Mouse (Mus musculus) megakaryocyte, embryonic 14.5 days (primary cell): ENCODE measurements around the gene Pla2g2d.

Source experiments
- FLI1 ChIP-seq: IDR thresholded peaks from 2 replicates; pipeline ENCODE4 v1.6.1; 2012; ENCODE audit warnings: low read length, inconsistent platforms, mixed read lengths
- GATA1 ChIP-seq: IDR thresholded peaks from 3 replicates; pipeline ENCODE4 v1.6.1; 2012; ENCODE audit warnings: mixed read lengths, low read length, inconsistent platforms, borderline replicate concordance

DNA sequence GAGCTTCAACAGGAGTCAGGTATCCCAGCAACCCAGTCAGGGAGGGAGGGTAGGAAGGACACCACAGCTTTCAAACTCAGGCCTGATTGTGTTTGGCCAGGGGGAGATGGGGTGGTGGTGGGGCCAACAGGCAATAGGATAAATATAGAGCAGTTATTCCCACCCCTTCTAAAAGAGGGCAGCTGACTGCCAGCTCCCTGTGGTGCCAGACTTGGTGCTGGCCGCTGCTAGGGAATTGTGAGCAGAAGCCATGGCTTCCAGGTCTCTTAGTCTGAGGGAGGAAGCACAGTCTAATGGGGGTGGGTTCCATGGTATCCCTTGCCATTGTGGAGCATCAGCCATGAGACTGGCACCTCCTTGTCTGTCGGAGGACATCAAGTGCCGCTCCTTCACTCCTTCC lies 21.9 kb upstream of the Pla2g2d start:
- TF ChIP-seq GATA1 (no peak), FLI1 (no peak)
